Mouse (Mus musculus) cerebellum, adult 2 months (tissue): ENCODE measurements at regions not wholly inside any gene's neighbourhood (a gene's known extent, or its start where the extent isn't known, plus 50 kb on each side); places are given as distances from the start of the nearest gene placed in this dataset.

Source experiments
- CTCF ChIP-seq: fragments of 200-500 bp; IDR thresholded peaks from 2 replicates; pipeline ENCODE4 v1.5.1; 2011; ENCODE audit warnings: low read depth, mild to moderate bottlenecking, control low read depth, low read length, moderate library complexity, borderline replicate concordance; ENCODE audit not compliant: insufficient read depth
- POLR2A ChIP-seq: fragments of 200-500 bp; IDR thresholded peaks from 2 replicates; pipeline ENCODE4 v1.6.1; 2011; ENCODE audit warnings: low read length, control low read depth, borderline replicate concordance; ENCODE audit not compliant: insufficient read depth

DNA sequence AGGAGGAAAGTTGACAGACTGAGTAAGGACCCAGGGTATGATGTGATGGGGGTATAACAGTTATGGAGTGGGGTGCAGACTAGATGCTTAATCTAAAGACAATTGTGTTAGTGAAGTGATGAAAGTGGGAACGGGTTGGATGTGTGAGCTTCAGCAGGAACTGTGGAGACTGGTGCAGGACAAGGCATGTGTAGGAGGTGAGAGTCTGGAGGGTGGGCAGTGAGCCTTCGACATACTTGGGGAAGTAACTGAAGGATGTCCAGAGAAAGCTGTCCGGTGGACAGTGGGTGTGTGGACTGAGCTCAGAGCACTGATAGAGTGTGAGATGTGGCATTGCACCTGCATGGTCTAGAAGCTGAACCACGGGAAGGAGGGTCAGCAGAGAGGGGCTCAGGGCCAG is 97.7 kb downstream of the Fam43a start:
- no peak for TF ChIP-seq CTCF
- no peak for TF ChIP-seq POLR2A
